Mouse (Mus musculus) heart, adult 9 months (tissue): ENCODE measurements around the gene Kif14.

ENCODE experiments used
- DNase-seq, 2 experiments: peaks; one replicate each; pipeline ENCODE4 v3.0.0; 2022; ENCODE audit warnings: low spot score in 2 of 2

Gene Kif14

GRCm38 (mm10) chr1:136466143-136466811 is at the start of gene Kif14:
TSS of gene Kif14 (plus strand) at chr1:136466343.
- DNase-seq, result peak; percentile 85 to 91

- no peak for DNase-seq
Measured at GRCm38 (mm10) chr1:136418393-136418792, 47.8 kb upstream of the Kif14 start.

GRCm38 (mm10) chr1:136427166-136427969 is 38.8 kb upstream of the Kif14 start:
- no peak for DNase-seq

GRCm38 (mm10) chr1:136428981-136429380 is 37.2 kb upstream of the Kif14 start:
- DNase-seq, result no peak

- no peak for DNase-seq
Measured at GRCm38 (mm10) chr1:136430126-136430818, 35.9 kb upstream of the Kif14 start.

- no peak for DNase-seq
Measured at GRCm38 (mm10) chr1:136440741-136441140, 25.4 kb upstream of the Kif14 start.

GRCm38 (mm10) chr1:136442809-136443208 is 23.3 kb upstream of the Kif14 start:
- DNase-seq, result no peak

GRCm38 (mm10) chr1:136444555-136445255 is 21.4 kb upstream of the Kif14 start:
- no peak for DNase-seq

- no peak for DNase-seq
Measured at GRCm38 (mm10) chr1:136446933-136447332, 19.2 kb upstream of the Kif14 start.

- no peak for DNase-seq
Measured at GRCm38 (mm10) chr1:136447338-136447737, 18.8 kb upstream of the Kif14 start.

GRCm38 (mm10) chr1:136449541-136449940 is 16.6 kb upstream of the Kif14 start:
- DNase-seq, result no peak

GRCm38 (mm10) chr1:136450206-136450605 is 15.9 kb upstream of the Kif14 start:
- DNase-seq, result no peak

- no peak for DNase-seq
Measured at GRCm38 (mm10) chr1:136452421-136452820, 13.7 kb upstream of the Kif14 start.

- DNase-seq, result no peak
Measured at GRCm38 (mm10) chr1:136455756-136456585, 10.2 kb upstream of the Kif14 start.

GRCm38 (mm10) chr1:136456741-136457140 is 9.4 kb upstream of the Kif14 start:
- DNase-seq, result no peak

GRCm38 (mm10) chr1:136457403-136457802 is 8.7 kb upstream of the Kif14 start:
- no peak for DNase-seq

- DNase-seq, result peak; percentile 13 to 23
Measured at GRCm38 (mm10) chr1:136458691-136459245, 7.4 kb upstream of the Kif14 start.

- no peak for DNase-seq
Measured at GRCm38 (mm10) chr1:136462443-136462842, 3.7 kb upstream of the Kif14 start.

- no peak for DNase-seq
Measured at GRCm38 (mm10) chr1:136465168-136465567, 975 bp upstream of the Kif14 start.

GRCm38 (mm10) chr1:136469408-136469807 is 3.3 kb downstream of the Kif14 start:
- DNase-seq, result no peak

GRCm38 (mm10) chr1:136470471-136470870 is 4.3 kb downstream of the Kif14 start:
- DNase-seq, result no peak
